Mouse (Mus musculus) megakaryocyte, embryonic 14.5 days (primary cell): ENCODE data around the gene Agfg2.

Source experiments
- FLI1 ChIP-seq: IDR thresholded peaks from 2 replicates; pipeline ENCODE4 v1.6.1; 2012; ENCODE audit warnings: low read length, inconsistent platforms, mixed read lengths
- GATA1 ChIP-seq: IDR thresholded peaks from 3 replicates; pipeline ENCODE4 v1.6.1; 2012; ENCODE audit warnings: mixed read lengths, low read length, inconsistent platforms, borderline replicate concordance

DNA sequence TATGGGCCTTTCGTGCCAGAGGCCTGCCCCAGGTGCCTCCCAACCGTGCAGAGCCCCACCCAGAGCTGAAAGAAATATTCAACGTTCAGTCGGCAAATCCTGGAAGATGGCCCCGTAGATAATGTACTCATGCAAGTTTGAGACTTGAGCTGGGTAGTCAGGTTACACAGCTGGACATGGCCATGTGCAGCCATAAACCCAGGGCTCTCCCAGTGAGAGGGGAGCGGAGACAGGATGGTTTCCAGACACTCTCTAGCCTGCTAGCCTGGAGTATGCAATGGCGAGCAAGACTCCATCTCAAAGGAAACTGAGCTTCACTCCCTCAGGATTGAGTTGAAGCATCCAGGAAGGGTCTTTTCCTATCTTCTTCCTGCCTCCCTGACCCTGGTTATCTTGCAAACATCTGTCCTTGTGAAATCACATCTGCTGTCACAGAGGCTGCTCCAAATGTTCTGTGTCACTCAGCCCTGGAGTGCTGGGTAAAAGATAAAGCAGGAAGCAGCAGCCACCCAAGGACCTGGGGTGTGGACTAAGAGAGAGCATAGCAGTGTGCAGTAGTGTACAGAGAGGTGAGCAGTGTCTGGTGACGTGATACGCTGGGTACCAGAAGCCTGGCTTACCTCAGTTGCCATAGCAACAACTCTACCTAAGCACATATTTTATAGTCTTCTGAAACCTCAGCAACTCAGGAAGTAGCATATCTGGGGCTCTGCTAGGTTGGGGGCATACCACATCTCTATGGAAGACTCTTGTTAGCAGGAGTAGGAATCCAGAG lies 36.5 kb downstream of the Agfg2 start:
- no peak for TF ChIP-seq GATA1
- no peak for TF ChIP-seq FLI1
